Mouse (Mus musculus): ENCODE measurements around the gene Arhgap23. TPM values are rescaled to one million over a fixed set of nuclear protein-coding genes. Genes with fewer than 3 reads are reported as not detected.

The Arhgap23 gene
- total and polyA plus RNA-seq, 2 experiments from 2014 or later, result 9.6 to 80.2 TPM

GRCm38 (mm10) chr11:97465957-97466356 lies 50.6 kb downstream of the Arhgap23 start:
- H3K27me3 ChIP-seq (ENCODE audit: insufficient read depth, low read length), result no peaks in the 10 kb centered on the region
- DNase-seq (ENCODE audit: low spot score), result no peak
- peaks cover 70% of the 10 kb centered on the region for H3K36me3 ChIP-seq (ENCODE audit: insufficient read depth, low read length)
- no peak for ATAC-seq (ENCODE audit: low FRiP score)
- no peak overlapping the region for H3K4me2 ChIP-seq (ENCODE audit: low read depth, low read length, poor library complexity, severe bottlenecking)
- TF ChIP-seq CTCF (IDR thresholded peaks at IDR 0.05), result no peak
- no peaks in the 10 kb centered on the region for H3K4me1 ChIP-seq (ENCODE audit: insufficient read depth, low read length)
- no peaks in the 10 kb centered on the region for H3K9me3 ChIP-seq (ENCODE audit: low read length)
- no peak overlapping the region for H3K4me3 ChIP-seq (ENCODE audit: low read depth, low read length)
- H3K27ac ChIP-seq (ENCODE audit: low read depth, low read length), result no peak overlapping the region
- 84% methylated on average over 12 of the region's 12 CpGs for WGBS
- no peak overlapping the region for H3K9ac ChIP-seq (replicated peaks; ENCODE audit: low read length, poor library complexity, severe bottlenecking)

- Histone ChIP-seq H3K4me2 (ENCODE audit: low read depth, low read length, poor library complexity, severe bottlenecking) (no peak overlapping the region), H3K27ac (ENCODE audit: low read depth, low read length) (no peak overlapping the region), H3K4me3 (ENCODE audit: low read depth, low read length) (no peak overlapping the region), H3K9me3 (ENCODE audit: low read length) (no peaks in the 10 kb centered on the region), H3K4me1 (ENCODE audit: insufficient read depth, low read length) (no peaks in the 10 kb centered on the region), H3K27me3 (ENCODE audit: insufficient read depth, low read length) (no peaks in the 10 kb centered on the region), H3K9ac (replicated peaks; ENCODE audit: low read length, poor library complexity, severe bottlenecking) (no peak overlapping the region), H3K36me3 (ENCODE audit: insufficient read depth, low read length) (peaks cover 70% of the 10 kb centered on the region)
- no peak for TF ChIP-seq CTCF (IDR thresholded peaks at IDR 0.05)
- ATAC-seq (ENCODE audit: low FRiP score) (no peak), DNase-seq (ENCODE audit: low spot score) (peak; percentile 27)
- 71% methylated on average over 10 of the region's 10 CpGs for WGBS
Measured at GRCm38 (mm10) chr11:97466444-97467160, 51.3 kb downstream of the Arhgap23 start.

GRCm38 (mm10) chr11:97468639-97469287 lies 53.4 kb downstream of the Arhgap23 start:
- Histone ChIP-seq H3K36me3 (ENCODE audit: insufficient read depth, low read length) (peaks cover 64% of the 10 kb centered on the region), H3K9me3 (ENCODE audit: low read length) (no peaks in the 10 kb centered on the region), H3K4me1 (ENCODE audit: insufficient read depth, low read length) (no peaks in the 10 kb centered on the region), H3K27ac (ENCODE audit: low read depth, low read length) (no peak overlapping the region), H3K4me2 (ENCODE audit: low read depth, low read length, poor library complexity, severe bottlenecking) (no peak overlapping the region), H3K4me3 (ENCODE audit: low read depth, low read length) (no peak overlapping the region), H3K9ac (replicated peaks; ENCODE audit: low read length, poor library complexity, severe bottlenecking) (no peak overlapping the region), H3K27me3 (ENCODE audit: insufficient read depth, low read length) (no peaks in the 10 kb centered on the region)
- peak; percentile 97 for TF ChIP-seq CTCF (IDR thresholded peaks at IDR 0.05)
- WGBS, result 44% methylated on average over 14 of the region's 14 CpGs
- DNase-seq (ENCODE audit: low spot score) (peak; percentile 92), ATAC-seq (ENCODE audit: low FRiP score) (no peak)

GRCm38 (mm10) chr11:97469828-97470227 lies 54.5 kb downstream of the Arhgap23 start:
- Histone ChIP-seq H3K9me3 (ENCODE audit: low read length) (no peaks in the 10 kb centered on the region), H3K4me2 (ENCODE audit: low read depth, low read length, poor library complexity, severe bottlenecking) (no peak overlapping the region), H3K9ac (replicated peaks; ENCODE audit: low read length, poor library complexity, severe bottlenecking) (0 out of 2 replicates have a peak overlapping the region, but pooled peaks have one; percentile 8), H3K4me3 (ENCODE audit: low read depth, low read length) (no peak overlapping the region), H3K27ac (ENCODE audit: low read depth, low read length) (no peak overlapping the region), H3K36me3 (ENCODE audit: insufficient read depth, low read length) (peaks cover 61% of the 10 kb centered on the region), H3K27me3 (ENCODE audit: insufficient read depth, low read length) (no peaks in the 10 kb centered on the region), H3K4me1 (ENCODE audit: insufficient read depth, low read length) (no peaks in the 10 kb centered on the region)
- no peak for TF ChIP-seq CTCF (IDR thresholded peaks at IDR 0.05)
- 89% methylated on average over 7 of the region's 7 CpGs for WGBS
- ATAC-seq (ENCODE audit: low FRiP score) (no peak), DNase-seq (ENCODE audit: low spot score) (no peak)

- H3K27ac ChIP-seq (ENCODE audit: low read depth, low read length), result no peak overlapping the region
- no peak overlapping the region for H3K9ac ChIP-seq (replicated peaks; ENCODE audit: low read length, poor library complexity, severe bottlenecking)
- no peaks in the 10 kb centered on the region for H3K27me3 ChIP-seq (ENCODE audit: insufficient read depth, low read length)
- ATAC-seq (ENCODE audit: low FRiP score), result no peak
- no peaks in the 10 kb centered on the region for H3K9me3 ChIP-seq (ENCODE audit: low read length)
- 76% methylated on average over 6 of the region's 6 CpGs for WGBS
- H3K4me3 ChIP-seq (ENCODE audit: low read depth, low read length), result no peak overlapping the region
- H3K36me3 ChIP-seq (ENCODE audit: insufficient read depth, low read length), result peaks cover 62% of the 10 kb centered on the region
- DNase-seq (ENCODE audit: low spot score), result no peak
- H3K4me2 ChIP-seq (ENCODE audit: low read depth, low read length, poor library complexity, severe bottlenecking), result no peak overlapping the region
- no peak for TF ChIP-seq CTCF (IDR thresholded peaks at IDR 0.05)
- no peaks in the 10 kb centered on the region for H3K4me1 ChIP-seq (ENCODE audit: insufficient read depth, low read length)
Measured at GRCm38 (mm10) chr11:97471276-97471675, 55.9 kb downstream of the Arhgap23 start.
